Mouse (Mus musculus) ES-Bruce4 (cell line): ENCODE measurements around the gene Zfp319.

Experiments used
- EP300 ChIP-seq: IDR thresholded peaks from 2 replicates; pipeline ENCODE4 v1.6.1; 2011; ENCODE audit warnings: low read depth, low read length; ENCODE audit not compliant: insufficient read depth
- POLR2A ChIP-seq: IDR thresholded peaks from one replicate; pipeline ENCODE4 v1.8.1; 2011; ENCODE audit warnings: low read length; ENCODE audit not compliant: insufficient read depth

GRCm38 (mm10) chr8:95377863-95378291, 46.1 kb upstream of the Zfp319 start:
- TF ChIP-seq EP300, result no peak
- no peak for TF ChIP-seq POLR2A
